Mouse (Mus musculus) CH12.LX (cell line): ENCODE measurements at regions not wholly inside any gene's neighbourhood (a gene's known extent, or its start where the extent isn't known, plus 50 kb on each side); places are given as distances from the start of the nearest gene placed in this dataset.

Source experiments
- DNase-seq: peaks from one replicate; pipeline ENCODE4 v3.0.0-alpha.2; 2013; ENCODE audit errors: extremely low read depth
- H3K27ac ChIP-seq: 2 replicates; pipeline ENCODE4 v1.5.1; 2012; ENCODE audit warnings: low read depth, mild to moderate bottlenecking, control low read depth, moderate library complexity; ENCODE audit not compliant: insufficient read depth
- H3K27me3 ChIP-seq: replicated peaks from 2 replicates; pipeline ENCODE3; 2012; ENCODE audit warnings: inconsistent platforms
- H3K36me3 ChIP-seq, 2 experiments: replicated peaks in 1 of 2; 2 replicates each; pipeline versions ENCODE3 to v1.6.1; 2012; ENCODE audit warnings: inconsistent platforms in 1 of 2, low read length in 1 of 2, mild to moderate bottlenecking in 1 of 2, mixed read lengths in 1 of 2, moderate library complexity in 1 of 2; ENCODE audit not compliant: control insufficient read depth in 1 of 2, insufficient read depth in 1 of 2
- H3K4me1 ChIP-seq, 2 experiments: 2 replicates each; pipeline ENCODE4 v1.6.1; 2012; ENCODE audit warnings: inconsistent platforms in 1 of 2, moderate library complexity in 1 of 2; ENCODE audit not compliant: insufficient read depth in 2 of 2, control insufficient read depth in 1 of 2
- H3K4me2 ChIP-seq: 2 replicates; pipeline ENCODE4 v1.6.1; 2012; ENCODE audit warnings: low read depth, mild to moderate bottlenecking, control low read depth; ENCODE audit not compliant: poor library complexity, insufficient read depth, severe bottlenecking
- H3K4me3 ChIP-seq, 3 experiments: fragments of 150-350 bp in 1 of 3; sonication (generic) in 1 of 3; replicated peaks in 1 of 3; 2 replicates each; pipeline versions ENCODE3 to v1.5.1; 2011 to 2012; ENCODE audit warnings: low read depth in 2 of 3, low read length in 2 of 3, mild to moderate bottlenecking in 2 of 3, moderate library complexity in 2 of 3, control low read depth in 1 of 3, improper control_type of control experiment in 1 of 3, inconsistent platforms in 1 of 3, mixed read lengths in 1 of 3; ENCODE audit not compliant: poor library complexity in 1 of 3
- H3K79me2 ChIP-seq: replicated peaks from 2 replicates; pipeline ENCODE4 v1.6.1; 2012; ENCODE audit warnings: mild to moderate bottlenecking, moderate library complexity; ENCODE audit not compliant: control insufficient read depth, poor library complexity, insufficient read depth, severe bottlenecking; ENCODE audit errors: extremely low read depth
- H3K9ac ChIP-seq: 2 replicates; pipeline ENCODE4 v1.6.1; 2012; ENCODE audit warnings: low read depth, mild to moderate bottlenecking, control low read depth, moderate library complexity; ENCODE audit not compliant: insufficient read depth
- H3K9me3 ChIP-seq: replicated peaks from 2 replicates; pipeline ENCODE3; 2012; ENCODE audit warnings: low read length, inconsistent platforms, mixed read lengths
- BHLHE40 ChIP-seq: IDR thresholded peaks from 2 replicates; pipeline ENCODE4 v1.6.1; 2011; ENCODE audit warnings: mild to moderate bottlenecking, low read depth, low read length, improper control_type of control experiment
- CHD2 ChIP-seq: IDR thresholded peaks from 2 replicates; pipeline ENCODE4 v1.6.1; 2011; ENCODE audit warnings: low read length, improper control_type of control experiment
- CTCF ChIP-seq, 2 experiments: IDR thresholded peaks in 1 of 2; conservative IDR thresholded peaks in 1 of 2; 2 replicates each; pipeline ENCODE4 v1.5.1; 2011 to 2012; ENCODE audit warnings: low read depth in 2 of 2, low read length in 2 of 2, improper control_type of control experiment in 1 of 2, inconsistent platforms in 1 of 2, mild to moderate bottlenecking in 1 of 2, moderate library complexity in 1 of 2
- JUN ChIP-seq: IDR thresholded peaks from 2 replicates; pipeline ENCODE4 v1.6.1; 2011; ENCODE audit warnings: low read depth, mild to moderate bottlenecking, low read length, improper control_type of control experiment, moderate library complexity; ENCODE audit not compliant: insufficient read depth
- MAFK ChIP-seq: IDR thresholded peaks from 2 replicates; pipeline ENCODE4 v1.6.1; 2011; ENCODE audit warnings: low read length, improper control_type of control experiment; ENCODE audit not compliant: insufficient replicate concordance
- MAX ChIP-seq: IDR thresholded peaks from 2 replicates; pipeline ENCODE4 v1.6.1; 2011; ENCODE audit warnings: low read length, improper control_type of control experiment
- MAZ ChIP-seq: IDR thresholded peaks from 2 replicates; pipeline ENCODE4 v1.6.1; 2012; ENCODE audit warnings: low read depth, mild to moderate bottlenecking, inconsistent platforms, low read length, improper control_type of control experiment, moderate library complexity
- MEF2A ChIP-seq: IDR thresholded peaks from 2 replicates; pipeline ENCODE4 v1.6.1; 2014; ENCODE audit warnings: low read depth, mild to moderate bottlenecking, inconsistent platforms, low read length, improper control_type of control experiment, borderline replicate concordance
- NRF1 ChIP-seq: IDR thresholded peaks from 2 replicates; pipeline ENCODE4 v1.6.1; 2014; ENCODE audit warnings: low read depth, mild to moderate bottlenecking, inconsistent platforms, low read length, improper control_type of control experiment, moderate library complexity
- PAX5 ChIP-seq: IDR thresholded peaks from 2 replicates; pipeline ENCODE4 v1.6.1; 2012; ENCODE audit warnings: low read length, inconsistent platforms, mixed read lengths
- POLR2A ChIP-seq: IDR thresholded peaks from 2 replicates; pipeline ENCODE4 v1.6.1; 2011; ENCODE audit warnings: low read depth, mild to moderate bottlenecking, improper control_type of control experiment, low read length
- RAD21 ChIP-seq: IDR thresholded peaks from 2 replicates; pipeline ENCODE4 v1.6.1; 2011; ENCODE audit warnings: low read depth, mild to moderate bottlenecking, low read length, improper control_type of control experiment, moderate library complexity
- SMC3 ChIP-seq: IDR thresholded peaks from 2 replicates; pipeline ENCODE4 v1.6.1; 2011; ENCODE audit warnings: low read depth, low read length, improper control_type of control experiment
- USF1 ChIP-seq: IDR thresholded peaks from 2 replicates; pipeline ENCODE4 v1.6.1; 2014; ENCODE audit warnings: low read depth, mild to moderate bottlenecking, inconsistent platforms, low read length, improper control_type of control experiment
- USF2 ChIP-seq: conservative IDR thresholded peaks from 2 replicates; pipeline ENCODE4 v1.6.1; 2011; ENCODE audit warnings: low read depth, low read length, improper control_type of control experiment
- dilution Hi-C: fragments of 300-500 bp; cut with MboI; formaldehyde crosslinking; loops from 2 replicates; pipeline ENCODE4 v1.14.3; 2020; ENCODE audit warnings: low sequenced_read_pairs; ENCODE audit not compliant: extremely low pct_unique_long_range_greater_than_20kb, extremely low pct_ligation_motif_present
- in situ Hi-C: fragments of 300-500 bp; cut with MboI; formaldehyde crosslinking; loops from 3 replicates; pipeline ENCODE4 v1.14.3; 2019; ENCODE audit warnings: low sequenced_read_pairs, low pct_ligation_motif_present, low pct_unique_long_range_greater_than_20kb, mixed read lengths

GRCm38 (mm10) chr2:70914372-70914771 lies 88.8 kb upstream of the Tlk1 start:
- TF ChIP-seq JUN (0 out of 2 replicates have a peak, but pooled peaks have one; percentile 3), USF2 (no peak)
- H3K4me1 ChIP-seq = peaks cover 2 to 3% of the 10 kb centered on the region in 2 experiments; a peak in 2 of 4 replicates
- dilution Hi-C loops = no loop called here

GRCm38 (mm10) chr2:70909401-70909800 lies 83.9 kb upstream of the Tlk1 start:
- no peak for TF ChIP-seq MAZ
- no peak for TF ChIP-seq POLR2A
- no peak for TF ChIP-seq PAX5
- TF ChIP-seq MAFK = no peak
- in situ Hi-C loops (no loop called here), dilution Hi-C loops (no loop called here)
- Histone ChIP-seq H3K27me3 (no peaks in the 10 kb centered on the region), H3K4me2 (no peak overlapping the region), H3K27ac (no peak overlapping the region), H3K4me3 (no peak overlapping the region), H3K79me2 (no peaks in the 10 kb centered on the region), H3K9ac (no peak overlapping the region), H3K4me1 (peaks cover 9 to 20% of the 10 kb centered on the region in 2 experiments), H3K36me3 (no peaks in the 10 kb centered on the region), H3K9me3 (peaks cover 2% of the 10 kb centered on the region)
- no peak for DNase-seq

More at GRCm38 (mm10) chr2:70914372-70914771, 88.8 kb upstream of the Tlk1 start:
- Histone ChIP-seq H3K27me3 (no peaks in the 10 kb centered on the region), H3K79me2 (no peaks in the 10 kb centered on the region), H3K9me3 (no peaks in the 10 kb centered on the region), H3K4me2 (no peak overlapping the region), H3K36me3 (no peaks in the 10 kb centered on the region), H3K27ac (no peak overlapping the region), H3K9ac (no peak overlapping the region), H3K4me3 (no peak overlapping the region)
- no peak for DNase-seq
- in situ Hi-C loops = no loop called here

GRCm38 (mm10) chr2:70908579-70908978 lies 83.1 kb upstream of the Tlk1 start:
- Histone ChIP-seq H3K27ac (no peak overlapping the region), H3K4me1 (peaks cover 6 to 20% of the 10 kb centered on the region in 2 experiments; a peak in 3 of 4 replicates), H3K4me3 (no peak overlapping the region)
- no peak for TF ChIP-seq RAD21
- peak; percentile 44; the same call in 1 of the 2 replicates for TF ChIP-seq USF1
- no peak for TF ChIP-seq MEF2A
- TF ChIP-seq CHD2 = no peak
- TF ChIP-seq SMC3 = no peak
- TF ChIP-seq PAX5 = no peak
- TF ChIP-seq CTCF (conservative IDR thresholded peaks at IDR 0.05 in 1 of 2, IDR thresholded peaks at IDR 0.05 in 1 of 2; ENCODE audit: low read depth in 2 of 2, low read length in 2 of 2) = no peak
- TF ChIP-seq NRF1 = no peak
- no peak for TF ChIP-seq MAX
- peak; percentile 45; the same call in 1 of the 2 replicates for TF ChIP-seq BHLHE40
- TF ChIP-seq, all 38 proteins: peak for 2
- Histone ChIP-seq H3K36me3 (no peaks in the 10 kb centered on the region), H3K27me3 (no peaks in the 10 kb centered on the region), H3K9me3 (peaks cover 2% of the 10 kb centered on the region), H3K4me2 (no peak overlapping the region), H3K79me2 (no peaks in the 10 kb centered on the region), H3K9ac (no peak overlapping the region)
- no peak for DNase-seq
- in situ Hi-C loops (no loop called here), dilution Hi-C loops (no loop called here)
